Mouse (Mus musculus) frontal cortex, adult 2 months (tissue): ENCODE measurements around the gene Fam227a. TPM values are rescaled to one million over a fixed set of nuclear protein-coding genes. Genes with fewer than 3 reads are reported as not detected.

Experiments used
- polyA plus RNA-seq: library from polyadenylated mRNA; depleted of rRNA; stranded (reverse); fragments of >200 nt; gene quantifications from 2 replicates; pipeline ENCODE4 v1.2.3, GENCODE M21; 2012; rRNA removed

Gene Fam227a
- polyA plus RNA-seq, 1 experiment = 19.0 TPM

Other genes with a start within 250 kb of the Fam227a start
- 195 and 198 TPM in 2 replicates for gene Csnk1e, start 203.4 kb downstream of the Fam227a start, polyA plus RNA-seq
- gene Kcnj4, start 153.7 kb downstream of the Fam227a start, polyA plus RNA-seq = 169 and 176 TPM in 2 replicates
- 1.6 TPM in 2 replicates for gene Kdelr3, start 142.5 kb downstream of the Fam227a start, polyA plus RNA-seq
- 560 and 674 TPM in 2 replicates for gene Ddx17, start 112.2 kb downstream of the Fam227a start, polyA plus RNA-seq
- 2.3 and 3.4 TPM in 2 replicates for gene Dmc1, start 53.8 kb downstream of the Fam227a start, polyA plus RNA-seq
- 39.3 and 45.0 TPM in 2 replicates for gene Cby1, start 243 bp upstream of the Fam227a start, polyA plus RNA-seq
- gene Tomm22, start 11.9 kb upstream of the Fam227a start, polyA plus RNA-seq = 92.3 and 97.1 TPM in 2 replicates
- 53.0 and 53.8 TPM in 2 replicates for gene Josd1, start 29.0 kb upstream of the Fam227a start, polyA plus RNA-seq
- gene Gtpbp1, start 31.9 kb upstream of the Fam227a start, polyA plus RNA-seq = 45.0 and 46.6 TPM in 2 replicates
- 28.1 and 30.4 TPM in 2 replicates for gene Sun2, start 83.6 kb upstream of the Fam227a start, polyA plus RNA-seq
- gene Dnal4, start 118.9 kb upstream of the Fam227a start, polyA plus RNA-seq = 84.6 and 85.4 TPM in 2 replicates
- gene Nptxr, start 145.8 kb upstream of the Fam227a start, polyA plus RNA-seq = 293 and 296 TPM in 2 replicates
- gene Npcd, start 175.3 kb upstream of the Fam227a start, polyA plus RNA-seq = 2.9 and 4.8 TPM in 2 replicates
- gene Cbx6, start 175.7 kb upstream of the Fam227a start, polyA plus RNA-seq = 257 and 263 TPM in 2 replicates
- 7.1 and 7.4 TPM in 2 replicates for gene Apobec3, start 232.7 kb upstream of the Fam227a start, polyA plus RNA-seq